Mouse (Mus musculus) megakaryocyte, embryonic 14.5 days (primary cell): ENCODE measurements at regions not wholly inside any gene's neighbourhood (a gene's known extent, or its start where the extent isn't known, plus 50 kb on each side); places are given as distances from the start of the nearest gene placed in this dataset.

Source experiments
- FLI1 ChIP-seq: IDR thresholded peaks from 2 replicates; pipeline ENCODE4 v1.6.1; 2012; ENCODE audit warnings: low read length, inconsistent platforms, mixed read lengths
- GATA1 ChIP-seq: IDR thresholded peaks from 3 replicates; pipeline ENCODE4 v1.6.1; 2012; ENCODE audit warnings: mixed read lengths, low read length, inconsistent platforms, borderline replicate concordance

GRCm38 (mm10) chr6:41205864-41206263 is 96.2 kb upstream of the Try4 start:
- TF ChIP-seq GATA1 (no peak), FLI1 (no peak)
